Mouse (Mus musculus) G1E-ER4 (cell line): ENCODE data around the gene Usp12. TPM values are rescaled to one million over a fixed set of nuclear protein-coding genes. Genes with fewer than 3 reads are reported as not detected.

ENCODE experiments used
- GATA1 ChIP-seq: IDR thresholded peaks from one replicate; pipeline ENCODE4 v1.8.0; 2012; ENCODE audit warnings: low read length, inconsistent platforms
- polyA plus RNA-seq: library from polyadenylated mRNA; stranded (reverse); fragments of >175 nt; gene quantifications from 2 replicates; pipeline ENCODE4 v1.2.3, GENCODE M21; 2012

Gene Usp12
- polyA plus RNA-seq, 1 experiment: 7.7 TPM

GRCm38 (mm10) chr5:146776988-146777639, 17.7 kb downstream of the Usp12 start:
- no peak for TF ChIP-seq GATA1

GRCm38 (mm10) chr5:146771982-146772381, 22.8 kb downstream of the Usp12 start:
- no peak for TF ChIP-seq GATA1

- TF ChIP-seq GATA1: no peak
Measured at GRCm38 (mm10) chr5:146770002-146770848, 24.6 kb downstream of the Usp12 start.

GRCm38 (mm10) chr5:146765791-146766190, 29.0 kb downstream of the Usp12 start:
- TF ChIP-seq GATA1: no peak

GRCm38 (mm10) chr5:146759159-146759558, 35.6 kb downstream of the Usp12 start:
- no peak for TF ChIP-seq GATA1

GRCm38 (mm10) chr5:146757921-146758320, 36.9 kb downstream of the Usp12 start:
- TF ChIP-seq GATA1: no peak

GRCm38 (mm10) chr5:146757316-146757715, 37.5 kb downstream of the Usp12 start:
- TF ChIP-seq GATA1: no peak

GRCm38 (mm10) chr5:146753181-146753580, 41.6 kb downstream of the Usp12 start:
- no peak for TF ChIP-seq GATA1

GRCm38 (mm10) chr5:146750958-146751357, 43.8 kb downstream of the Usp12 start:
- TF ChIP-seq GATA1: no peak

- no peak for TF ChIP-seq GATA1
Measured at GRCm38 (mm10) chr5:146750273-146750672, 44.5 kb downstream of the Usp12 start.

- no peak for TF ChIP-seq GATA1
Measured at GRCm38 (mm10) chr5:146749857-146750256, 44.9 kb downstream of the Usp12 start.

GRCm38 (mm10) chr5:146736970-146737495, 57.8 kb downstream of the Usp12 start:
- TF ChIP-seq GATA1: no peak

GRCm38 (mm10) chr5:146736348-146736747, 58.5 kb downstream of the Usp12 start:
- TF ChIP-seq GATA1: no peak

- TF ChIP-seq GATA1: no peak
Measured at GRCm38 (mm10) chr5:146733888-146734640, 60.7 kb downstream of the Usp12 start.

GRCm38 (mm10) chr5:146733372-146733771, 61.4 kb downstream of the Usp12 start:
- TF ChIP-seq GATA1: no peak

GRCm38 (mm10) chr5:146727006-146727405, 67.8 kb downstream of the Usp12 start:
- TF ChIP-seq GATA1: no peak
